Mouse (Mus musculus) fibroblast of lung, adult 2 months (primary cell): ENCODE measurements around the gene Zc3h15.
"Not testable (repeated sequence)": the region's sequence is repeated elsewhere in the genome, so short reads cannot be mapped to it uniquely, and the experiment has no call there.

Source experiments
- DNase-seq: peaks from one replicate; pipeline ENCODE4 v3.0.0-alpha.2; 2011; ENCODE audit warnings: low read depth

Gene Zc3h15

DNA sequence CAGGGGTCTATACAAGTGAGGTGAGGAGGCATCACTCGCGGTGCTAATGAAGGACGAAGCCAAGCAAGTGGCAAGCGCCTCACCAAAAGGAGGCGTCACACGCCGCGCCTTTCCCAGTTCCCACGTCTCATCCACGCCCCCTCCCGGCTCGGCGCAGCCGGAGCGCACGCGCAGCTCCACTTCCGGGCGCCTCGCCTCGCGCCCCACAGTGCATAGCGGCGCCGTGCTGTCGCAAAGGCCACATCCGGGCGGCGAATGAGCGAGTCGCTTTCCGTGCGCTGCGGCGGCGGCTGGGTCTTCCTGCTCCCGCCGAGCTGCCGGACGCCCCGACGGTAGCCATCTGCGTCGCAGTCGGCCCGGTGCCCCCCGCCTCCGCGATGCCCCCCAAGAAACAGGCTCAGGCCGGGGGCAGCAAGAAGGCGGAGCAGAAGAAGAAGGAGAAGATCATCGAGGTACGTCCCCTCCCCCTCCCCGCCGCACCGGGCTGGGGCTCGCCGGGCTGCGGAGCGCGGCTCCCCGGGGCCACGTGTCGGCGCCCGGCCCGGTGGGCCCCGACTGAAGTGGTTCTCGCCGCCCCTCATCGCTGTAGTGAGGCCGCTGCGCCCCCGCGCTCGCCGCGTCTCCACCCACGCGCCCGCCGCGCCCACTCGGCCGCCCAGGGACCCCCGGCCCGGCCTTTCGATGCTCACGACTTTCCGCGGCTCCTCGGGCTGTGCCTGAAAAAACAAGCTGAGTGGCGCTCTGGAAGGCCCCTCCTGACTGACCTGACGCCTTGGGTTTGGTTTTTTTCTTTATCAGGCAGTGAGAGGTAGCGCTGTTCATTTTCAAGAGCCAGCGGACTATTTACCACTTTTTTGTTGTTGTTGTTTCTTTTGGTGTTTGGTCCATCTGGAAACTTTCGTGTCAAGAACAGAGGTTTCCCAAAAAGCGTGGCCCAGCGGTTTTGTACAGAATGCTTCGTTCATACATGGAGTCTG is at the start of gene Zc3h15:
Gene Zc3h15 (plus strand): TSS at position 160 of the 977 bp plus-strand sequence.
- peak; percentile 86 for DNase-seq

DNA sequence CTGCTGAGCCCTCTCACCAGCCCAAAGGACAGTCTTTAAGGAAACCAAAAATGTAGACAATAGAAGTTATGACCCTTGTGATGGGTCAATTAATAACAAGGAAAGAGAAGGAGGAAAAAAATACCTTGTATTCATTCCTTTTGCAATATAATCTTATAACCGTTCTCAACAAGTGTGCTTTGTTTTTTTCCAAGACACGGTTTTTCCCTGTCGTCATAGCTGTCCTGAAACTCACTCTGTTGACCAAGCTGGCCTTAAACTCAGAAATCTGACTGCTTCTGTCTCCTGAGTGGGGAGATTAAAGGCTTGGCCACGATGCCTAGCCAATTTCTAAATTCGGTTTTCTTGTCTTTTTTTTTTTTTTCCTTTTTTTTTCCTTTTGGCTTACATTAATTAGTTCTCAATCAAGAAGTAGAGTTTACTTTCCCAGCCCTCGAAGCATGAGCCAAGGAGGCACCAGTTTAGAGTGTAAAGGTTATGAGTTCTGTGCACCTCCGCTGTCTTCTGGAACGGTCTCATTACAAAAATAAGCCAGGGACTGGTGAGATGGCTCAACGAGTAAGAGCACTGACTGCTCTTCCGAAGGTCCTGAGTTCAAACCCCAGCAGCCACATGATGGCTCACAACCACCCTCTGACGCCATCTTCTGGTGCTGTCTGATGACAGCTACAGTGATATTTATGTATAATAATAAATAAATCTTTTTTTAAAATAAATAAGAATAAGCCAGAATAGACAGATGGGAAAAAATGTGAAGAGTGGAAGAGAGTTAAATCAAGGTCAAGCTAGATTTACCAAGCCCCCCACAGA is 23.5 kb upstream of the Zc3h15 start:
- DNase-seq = no peak

DNA sequence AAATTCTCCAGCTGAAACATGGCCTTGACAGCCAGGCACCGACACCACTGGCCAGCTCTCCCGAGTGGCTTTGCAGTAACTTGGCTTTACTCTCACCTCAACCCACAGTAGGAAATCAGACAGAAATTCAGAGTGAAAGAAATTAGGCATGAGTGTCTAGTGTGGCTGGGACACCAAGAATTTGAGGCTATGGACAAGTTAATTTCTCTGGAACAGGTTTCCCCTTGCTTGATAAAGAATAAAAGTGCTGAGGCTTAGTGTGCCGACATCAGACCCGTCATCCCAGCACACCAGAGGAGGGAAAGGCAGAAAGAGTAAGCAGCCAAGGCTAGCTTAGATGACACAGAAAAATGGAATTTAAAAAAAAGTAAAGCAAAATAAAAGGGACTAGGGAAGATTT is 22.7 kb upstream of the Zc3h15 start:
- no peak for DNase-seq

DNA sequence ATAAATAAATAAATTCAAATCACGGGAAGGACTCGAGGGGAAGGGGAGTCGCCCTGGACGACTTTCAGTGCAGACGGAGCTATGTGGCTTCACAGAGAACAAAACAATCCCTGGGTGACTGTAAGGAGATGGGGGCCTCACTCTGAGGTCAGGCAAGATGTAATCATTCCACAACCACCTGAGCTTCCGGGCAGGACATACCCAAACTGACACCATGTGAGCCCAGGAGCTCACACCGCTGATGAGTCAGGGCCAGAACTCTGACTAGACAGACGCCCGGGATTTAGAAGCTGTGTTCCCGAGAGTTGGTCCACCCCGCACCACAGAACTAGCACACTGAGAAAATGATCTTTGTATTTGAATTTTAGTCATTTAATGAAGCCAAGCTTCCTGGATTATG is 21.4 kb upstream of the Zc3h15 start:
- no peak for DNase-seq

DNA sequence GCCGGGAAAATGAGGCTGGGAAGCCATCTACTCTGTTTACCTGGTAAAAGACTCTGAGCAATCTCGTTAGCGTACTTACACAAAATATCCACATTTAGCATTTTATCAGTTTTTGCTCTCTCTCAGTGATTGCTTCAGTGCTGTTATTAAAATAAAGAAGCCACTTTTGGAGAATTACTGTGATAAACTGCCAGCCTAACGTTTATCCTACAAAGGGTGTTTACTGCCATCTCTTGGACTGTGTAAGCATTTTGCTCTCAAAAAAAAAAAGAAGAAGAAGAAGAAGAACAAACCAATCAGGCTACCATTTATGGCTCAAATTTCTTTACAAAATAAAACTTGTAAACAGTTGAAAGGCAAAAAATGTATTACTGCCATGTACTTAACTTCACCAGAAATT is 20.2 kb upstream of the Zc3h15 start:
- DNase-seq = no peak

DNA sequence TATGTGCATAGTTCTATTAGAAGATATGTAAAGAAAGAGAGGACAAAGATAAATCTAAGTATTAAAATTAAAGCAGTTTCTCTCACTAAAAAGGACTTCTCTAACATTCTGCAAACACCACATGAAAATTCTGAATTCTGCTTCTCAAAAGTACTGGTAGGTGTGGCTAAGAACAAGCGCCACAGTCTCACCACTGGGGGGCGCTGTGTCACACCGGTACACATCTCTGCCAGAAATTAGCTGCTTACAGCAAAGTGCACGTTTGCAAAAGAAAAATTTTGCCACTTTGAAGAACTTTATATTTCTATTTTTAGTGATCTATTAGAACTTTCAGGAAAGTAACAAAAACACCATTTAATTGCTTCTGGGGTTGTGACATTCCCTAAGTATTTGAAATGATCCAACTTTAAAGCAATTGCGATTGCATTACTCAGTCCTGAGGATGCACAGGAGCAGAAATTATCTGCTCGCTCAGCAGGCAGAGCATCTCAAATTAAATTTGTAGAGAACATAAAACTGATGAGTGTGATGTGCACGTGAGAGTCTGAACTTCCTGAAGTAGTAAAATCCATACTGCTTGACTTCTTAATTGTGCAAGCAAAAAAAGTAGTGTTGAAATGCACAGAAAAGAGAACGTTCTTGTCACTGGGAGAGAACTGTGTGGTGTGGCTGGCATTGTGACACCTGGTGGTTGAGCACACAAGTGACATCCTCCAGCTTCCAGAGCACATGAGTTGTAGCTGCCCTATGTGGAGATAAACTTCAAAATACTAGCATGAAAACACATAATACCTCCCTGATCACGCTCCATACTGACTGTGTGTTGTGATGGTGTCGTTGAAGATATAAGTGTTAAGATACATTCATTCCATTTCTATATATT is 18.8 kb upstream of the Zc3h15 start:
- peak; percentile 32 for DNase-seq

DNA sequence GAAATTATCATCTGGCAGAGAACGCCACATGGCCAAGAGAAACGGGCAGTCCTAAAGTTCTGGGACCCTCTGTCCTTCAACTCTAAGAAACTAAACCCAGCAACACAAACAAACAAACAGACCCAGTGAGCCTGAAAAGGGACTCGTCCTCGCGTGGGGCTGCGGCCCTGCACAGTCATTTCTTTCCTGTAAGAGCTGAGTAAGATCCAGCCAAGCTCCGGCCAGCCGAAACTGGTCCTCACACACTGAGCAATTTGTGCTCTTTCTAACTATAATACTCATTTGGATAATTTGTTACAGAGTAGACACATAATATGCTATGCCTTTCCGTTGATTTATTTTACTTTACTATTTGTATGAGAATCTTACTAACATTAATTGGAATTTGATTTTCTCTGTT is 17.4 kb upstream of the Zc3h15 start:
- no peak for DNase-seq

DNA sequence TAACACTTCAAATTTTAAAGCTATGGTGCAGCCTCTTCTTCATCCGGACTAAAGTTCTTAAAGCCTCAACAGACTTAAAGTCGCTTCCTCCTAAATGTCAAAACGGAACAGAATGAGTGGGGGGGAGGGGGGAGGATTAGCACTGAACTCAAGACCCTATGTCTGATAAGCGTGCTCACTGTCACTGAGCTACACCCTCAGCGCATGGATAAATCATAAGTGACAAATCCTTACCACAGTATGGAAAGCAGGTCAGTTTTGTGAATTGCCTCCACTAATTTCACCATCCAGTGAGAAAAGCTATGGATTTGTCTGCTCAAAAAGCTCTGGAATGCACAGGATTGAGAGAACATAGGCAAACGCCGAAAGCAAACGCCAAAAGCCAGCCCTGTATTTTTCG is 16.7 kb upstream of the Zc3h15 start:
- DNase-seq = no peak

DNA sequence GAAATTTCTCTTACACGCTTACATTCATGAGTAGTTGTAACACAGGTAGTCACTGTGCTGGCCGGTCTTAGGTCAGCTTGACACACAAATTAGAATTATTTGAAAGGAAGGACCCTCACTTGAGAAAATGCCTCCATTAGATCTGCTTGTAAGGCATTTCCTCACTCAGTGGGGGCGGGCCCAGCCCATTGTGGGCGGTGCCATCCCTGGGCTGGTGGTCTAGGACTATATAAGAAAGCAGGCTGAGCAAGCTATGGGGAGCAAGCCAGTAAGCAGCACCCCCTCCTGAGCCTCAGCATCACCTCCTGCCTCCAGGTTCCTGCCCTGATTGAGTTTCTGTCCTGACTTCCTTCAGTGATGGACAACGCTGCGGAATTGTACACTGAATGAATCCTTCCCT is 16.3 kb upstream of the Zc3h15 start:
- no peak for DNase-seq

DNA sequence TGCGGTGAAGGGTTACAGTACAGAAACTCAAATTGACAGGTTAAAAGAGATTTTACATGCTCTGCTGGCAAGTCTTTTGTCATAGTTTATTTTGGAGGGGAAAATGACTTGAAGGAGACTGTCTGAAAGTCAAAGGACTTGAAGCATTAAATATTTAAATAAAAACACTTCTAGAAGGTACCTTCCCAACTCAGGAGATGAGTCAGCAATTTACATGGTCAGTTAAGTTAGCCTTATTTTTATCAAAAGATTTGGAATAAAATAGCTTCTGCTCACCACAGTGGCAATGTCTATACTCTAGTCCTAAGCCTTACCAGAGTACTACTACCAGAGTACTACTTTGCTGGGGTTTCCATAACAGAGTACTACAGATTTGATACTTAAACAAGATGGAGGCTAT is 2.2 kb upstream of the Zc3h15 start:
- no peak for DNase-seq

DNA sequence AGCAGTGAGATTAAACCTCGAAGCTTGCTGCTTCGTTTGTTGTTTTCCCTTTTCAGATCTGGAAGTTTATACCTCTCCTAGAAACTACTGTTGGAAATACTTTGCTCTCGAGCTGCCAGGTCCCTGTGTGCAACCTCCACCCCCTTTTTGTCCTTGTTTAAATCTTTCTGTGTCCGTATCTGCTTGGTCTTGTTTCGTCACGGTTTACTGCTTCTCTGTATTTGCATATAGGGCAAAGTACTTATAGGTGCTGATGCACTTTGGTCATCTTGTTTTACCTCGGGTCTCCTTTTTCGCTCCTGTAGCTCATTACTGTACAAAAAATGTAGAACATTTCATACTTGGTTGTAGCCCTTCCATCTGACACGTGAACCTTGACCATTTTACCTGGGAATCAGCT is 4.7 kb downstream of the Zc3h15 start:
- DNase-seq = no peak

DNA sequence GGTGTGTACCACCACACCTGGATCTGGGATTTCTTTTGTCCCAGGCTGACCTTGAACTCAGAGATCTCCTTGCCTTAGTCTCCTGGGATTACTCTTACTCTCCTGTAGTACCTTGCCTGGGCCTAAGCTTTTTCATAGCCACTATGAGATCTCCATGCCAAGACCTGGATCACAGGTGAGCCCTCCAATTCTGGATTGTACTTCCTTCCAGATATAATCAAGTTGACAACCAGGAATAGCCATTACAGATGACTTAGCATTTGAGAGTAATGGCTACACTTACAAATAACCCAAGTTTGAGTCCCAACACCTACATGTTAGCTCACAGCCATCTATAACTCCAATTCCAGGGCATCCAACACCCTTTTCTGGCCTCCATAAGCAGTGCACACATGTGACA is 8.4 kb downstream of the Zc3h15 start:
- DNase-seq = no peak

DNA sequence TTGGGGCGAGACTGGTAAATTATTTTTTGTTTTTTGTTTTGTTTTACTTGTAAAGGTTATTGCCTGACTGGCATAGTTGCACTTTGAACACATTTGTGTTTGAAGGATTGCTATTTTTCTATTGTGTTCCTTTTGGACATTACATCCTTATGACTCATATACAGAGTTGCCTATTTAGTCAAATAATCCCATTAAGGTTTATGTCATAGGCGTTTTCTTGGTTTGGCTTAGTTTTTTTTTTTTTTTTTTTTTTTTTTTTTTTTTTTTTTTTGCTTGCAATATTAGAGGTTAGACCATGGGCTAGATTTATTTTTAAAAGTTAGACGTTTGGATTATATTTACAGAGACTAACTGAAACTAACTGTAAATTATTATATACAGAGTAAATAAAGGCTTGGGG is 15.0 kb downstream of the Zc3h15 start:
- DNase-seq = no peak

DNA sequence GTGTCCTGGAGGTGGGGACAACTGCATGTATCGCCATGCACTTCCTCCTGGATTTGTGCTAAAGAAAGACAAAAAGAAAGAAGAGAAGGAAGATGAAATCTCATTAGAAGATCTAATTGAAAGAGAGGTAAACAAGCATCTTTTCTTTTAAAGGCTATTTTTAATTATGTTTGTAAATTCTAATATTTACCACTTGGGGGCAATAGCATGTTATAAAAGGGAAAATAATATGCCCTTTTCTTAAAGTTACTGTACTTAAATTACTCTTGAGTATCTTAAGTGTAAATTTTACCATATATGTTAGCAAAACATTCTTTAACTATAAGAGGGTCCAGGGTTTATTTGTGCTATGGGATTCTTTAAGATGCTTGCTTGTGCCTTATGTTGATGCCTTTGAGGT is 15.9 kb downstream of the Zc3h15 start:
- no peak for DNase-seq

DNA sequence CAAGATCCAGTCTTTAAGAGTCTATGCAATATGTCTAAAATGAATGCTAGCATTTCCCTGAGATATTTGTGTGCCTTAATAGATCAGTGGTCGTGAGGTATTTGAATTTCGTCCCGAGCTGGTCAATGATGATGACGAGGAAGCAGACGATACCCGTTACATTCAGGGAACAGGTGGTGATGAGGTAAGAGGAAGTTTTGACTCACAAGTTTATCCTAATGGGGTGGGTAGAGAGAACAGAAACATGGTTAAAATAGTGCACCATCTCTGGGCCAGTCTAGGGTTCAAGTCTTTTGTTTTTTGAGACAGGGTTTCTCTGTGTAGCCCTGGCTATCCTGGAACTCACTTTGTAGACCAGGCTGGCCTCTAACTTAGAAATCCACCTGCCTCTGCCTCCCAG is 17.1 kb downstream of the Zc3h15 start:
- DNase-seq = no peak

DNA sequence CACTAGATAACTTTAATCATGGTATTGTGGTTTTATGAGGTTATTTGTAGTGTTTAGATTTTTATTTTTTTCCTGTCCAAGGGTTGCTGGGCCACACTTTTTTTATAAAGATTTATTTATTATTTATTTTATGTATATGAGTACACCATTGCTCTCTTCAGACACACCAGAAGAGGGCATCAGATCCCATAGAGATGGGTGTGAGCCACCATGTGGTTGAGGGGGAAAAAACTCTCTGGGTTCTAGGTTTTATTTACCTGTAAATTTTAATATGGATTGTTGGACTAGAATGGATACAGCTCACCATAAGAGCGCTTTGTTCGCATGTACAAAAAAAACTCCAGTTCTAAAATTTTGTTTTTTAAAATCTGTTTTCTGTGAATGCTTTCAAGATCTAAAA is 20.8 kb downstream of the Zc3h15 start:
- DNase-seq = not testable (repeated sequence)

DNA sequence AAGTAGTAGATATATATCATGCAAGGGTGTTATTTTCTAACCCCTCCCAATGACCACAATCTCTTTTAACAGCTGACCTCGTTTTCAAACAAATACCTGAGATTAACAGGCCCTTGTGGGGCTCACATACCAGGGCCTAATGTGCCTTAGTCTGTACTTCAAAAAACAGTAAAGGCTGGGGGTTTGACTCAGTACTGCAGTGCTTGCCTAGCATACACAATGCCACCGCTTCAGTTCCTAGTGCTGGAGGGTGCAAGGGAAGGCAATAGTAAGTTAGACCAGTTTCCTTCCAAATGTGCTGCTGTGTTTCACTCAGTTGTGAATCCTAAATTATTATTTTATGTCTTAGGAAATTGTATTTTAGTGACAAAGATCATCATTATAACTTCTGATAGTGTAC is 23.2 kb downstream of the Zc3h15 start:
- no peak for DNase-seq

DNA sequence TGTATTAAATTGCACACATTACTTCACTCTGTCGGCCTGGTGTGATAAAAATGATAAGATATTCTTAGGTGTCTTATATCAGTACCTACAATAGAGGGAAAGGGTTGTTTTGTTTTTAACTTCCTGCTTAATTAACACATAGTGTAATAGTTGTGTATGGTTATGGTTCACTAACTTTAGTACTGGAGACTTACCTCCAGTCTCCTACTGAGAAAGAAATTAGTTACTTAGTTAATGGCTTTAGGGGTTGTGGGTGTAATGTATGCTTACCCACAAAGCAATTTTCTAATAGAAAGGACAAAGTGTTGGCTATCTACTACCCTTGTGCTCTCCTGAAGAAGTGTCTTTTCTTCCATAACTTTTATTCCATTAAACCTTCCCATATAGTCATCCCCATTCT is 23.8 kb downstream of the Zc3h15 start:
- no peak for DNase-seq

DNA sequence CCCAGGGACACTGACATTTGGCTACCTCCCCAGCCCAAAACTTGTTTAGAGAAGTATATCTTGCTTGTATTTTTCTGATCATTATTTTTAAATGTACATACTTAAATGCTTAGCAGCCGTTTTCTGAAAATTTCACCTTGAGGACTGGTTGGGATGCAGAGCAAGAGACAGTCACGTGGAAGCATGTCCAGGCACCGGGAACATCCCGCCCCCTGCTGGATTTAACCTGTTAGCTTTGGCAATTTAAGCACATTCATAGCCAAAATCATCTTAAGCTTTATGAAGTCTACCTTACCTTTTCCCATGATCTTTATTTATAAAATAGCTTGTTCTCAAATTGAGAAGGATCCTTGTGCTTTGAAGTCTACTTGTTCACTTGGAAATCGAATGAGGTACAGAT is 25.8 kb downstream of the Zc3h15 start:
- DNase-seq = no peak

DNA sequence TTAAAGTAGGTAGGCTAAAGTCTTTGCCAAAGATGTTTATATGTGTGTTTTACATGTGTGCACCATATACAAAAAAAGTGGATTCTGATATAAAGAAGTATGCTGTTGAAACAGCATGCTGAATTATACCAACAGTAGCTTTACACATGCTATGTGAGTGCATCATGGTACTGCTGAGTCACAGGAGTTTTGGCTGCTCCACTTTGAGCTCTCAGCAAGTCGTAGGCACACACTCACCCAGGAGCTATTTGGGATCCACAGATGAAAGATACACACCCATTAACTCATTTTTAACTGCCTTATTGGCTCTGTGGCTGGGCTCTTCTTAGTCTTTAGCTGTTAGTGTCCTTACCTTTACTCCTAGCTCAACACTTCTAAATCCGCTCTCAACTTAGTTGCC is 27.6 kb downstream of the Zc3h15 start:
- peak; percentile 34 for DNase-seq

DNA sequence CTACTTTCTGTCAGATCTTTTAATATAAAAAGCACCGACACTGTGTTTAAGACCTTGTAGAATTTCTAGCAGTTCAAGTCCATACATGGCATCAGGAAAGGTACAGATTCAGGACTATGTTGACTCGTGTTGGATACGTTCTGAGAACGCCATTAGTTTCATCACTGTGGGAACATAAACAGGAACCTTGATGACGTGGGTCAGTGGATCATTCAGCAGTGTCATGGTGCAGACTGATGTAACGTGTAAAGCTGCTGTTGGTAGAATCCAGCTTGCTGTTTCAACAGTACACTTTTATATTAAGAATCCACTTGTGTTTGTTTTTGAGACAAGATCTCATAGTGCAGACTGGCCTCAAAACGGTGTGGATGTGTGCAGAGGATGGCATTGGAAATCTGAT is 28.8 kb downstream of the Zc3h15 start:
- no peak for DNase-seq

DNA sequence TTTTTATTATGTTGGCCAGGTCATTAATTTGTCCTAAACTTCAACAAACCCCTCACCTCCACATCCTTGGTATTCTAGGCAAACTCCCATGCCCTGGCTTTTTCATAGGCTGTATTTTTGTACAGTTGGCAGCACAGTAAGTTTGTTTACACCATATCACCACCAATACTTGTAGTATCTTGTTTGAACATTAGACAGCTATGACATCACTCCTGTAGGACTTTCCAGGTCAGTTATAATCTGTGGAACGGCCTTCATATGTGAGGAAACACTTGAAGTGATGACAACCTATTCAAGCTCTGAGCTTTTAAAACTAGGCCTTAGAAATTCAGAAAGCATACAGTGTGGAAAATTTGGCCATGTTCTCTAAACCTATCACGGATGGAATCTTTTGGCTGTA is 29.6 kb downstream of the Zc3h15 start:
- DNase-seq = no peak
